Mouse (Mus musculus) neural tube, embryonic 10.5 days (tissue): ENCODE measurements around the gene Krt84.
"Not testable (repeated sequence)": the region's sequence is repeated elsewhere in the genome, so short reads cannot be mapped to it uniquely, and the experiment has no call there.

Experiments
- DNase-seq: peaks from one replicate; pipeline ENCODE4 v3.0.0-alpha.2; 2017; ENCODE audit warnings: low spot score; ENCODE audit errors: extremely low spot score

Krt84 gene

DNA sequence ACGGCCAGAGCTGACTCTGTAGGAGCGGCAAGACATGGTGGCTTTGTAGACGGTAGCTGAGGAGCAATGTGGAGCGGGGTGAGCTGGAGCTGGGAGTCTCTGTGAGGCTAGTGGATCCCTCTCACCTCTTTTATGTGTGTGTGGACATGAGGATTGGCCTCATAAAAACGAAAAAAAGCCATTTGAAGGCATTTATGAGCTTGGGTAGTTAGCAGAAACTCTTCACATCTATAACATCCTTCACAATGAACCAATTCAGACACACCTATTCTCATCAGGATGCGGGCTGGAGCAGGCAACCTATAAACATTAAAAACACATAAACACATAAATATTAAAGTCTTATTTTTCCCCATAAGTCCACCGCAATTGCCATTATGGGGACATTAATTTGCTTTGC is at the start of gene Krt84:
Gene Krt84 (minus strand): TSS at position 101 of the 400 bp plus-strand sequence.
- DNase-seq, result no peak

GRCm38 (mm10) chr15:101581701-101582100 is 49.1 kb upstream of the Krt84 start:
- no peak for DNase-seq

GRCm38 (mm10) chr15:101575506-101575905 is 42.9 kb upstream of the Krt84 start:
- DNase-seq, result no peak

GRCm38 (mm10) chr15:101573796-101574345 is 41.3 kb upstream of the Krt84 start, which contains the start of gene Krt75:
Gene Krt75 (minus strand): TSS chr15:101573904.
- DNase-seq, result no peak

GRCm38 (mm10) chr15:101567780-101568179 is 35.2 kb upstream of the Krt84 start:
- DNase-seq, result no peak

DNA sequence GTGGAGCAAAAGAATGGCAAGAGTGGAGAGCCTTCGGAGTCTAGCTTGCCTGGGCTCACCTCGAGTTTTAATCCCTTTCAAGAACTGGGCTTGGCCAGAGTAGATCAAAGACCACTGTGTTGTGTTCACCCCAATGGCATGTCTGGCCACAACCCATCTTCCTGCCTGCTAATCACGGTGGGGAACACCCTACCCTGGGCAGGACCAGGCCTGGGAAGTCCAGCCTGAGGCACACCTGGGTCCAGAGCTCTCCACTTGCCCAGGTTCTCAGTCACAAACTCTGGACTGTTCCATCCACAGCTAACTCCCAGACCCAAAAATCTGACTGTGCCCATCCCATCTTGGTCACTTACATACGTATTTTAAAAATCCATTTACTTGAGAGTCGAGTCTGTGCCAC is 30.2 kb upstream of the Krt84 start, which contains the start of gene Krt90:
Gene Krt90 (minus strand): TSS at position 101 of the 400 bp plus-strand sequence.
- no peak for DNase-seq

DNA sequence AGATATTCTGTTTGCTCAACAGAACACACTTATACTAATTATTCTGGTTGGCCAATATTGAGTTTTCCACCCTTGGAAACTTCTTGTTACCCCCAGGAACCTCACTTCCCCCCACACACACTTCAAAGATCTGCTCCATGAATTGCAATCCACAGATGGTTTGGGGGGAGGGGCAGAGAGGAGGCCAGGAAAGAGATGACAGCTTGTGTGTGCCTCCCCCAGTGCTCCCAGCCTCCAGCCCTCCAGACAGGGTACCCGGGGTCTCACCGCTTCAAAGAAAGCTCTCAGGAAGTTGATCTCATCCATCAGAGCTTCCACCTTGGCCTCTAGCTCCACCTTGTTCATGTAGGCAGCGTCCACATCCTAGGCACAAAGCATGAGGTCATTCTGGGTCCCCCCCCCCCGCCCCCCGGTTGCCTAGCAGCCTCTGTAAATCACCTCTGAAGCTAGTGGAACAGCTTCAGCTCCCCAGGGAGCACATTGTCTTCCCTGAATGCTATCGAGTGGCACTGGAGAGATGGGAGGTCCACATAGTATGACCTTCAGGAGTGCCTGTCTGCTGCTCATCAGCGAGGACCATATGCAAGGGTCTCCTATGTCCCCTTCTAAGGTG is 25.5 kb upstream of the Krt84 start:
- peak; percentile 71 for DNase-seq

DNA sequence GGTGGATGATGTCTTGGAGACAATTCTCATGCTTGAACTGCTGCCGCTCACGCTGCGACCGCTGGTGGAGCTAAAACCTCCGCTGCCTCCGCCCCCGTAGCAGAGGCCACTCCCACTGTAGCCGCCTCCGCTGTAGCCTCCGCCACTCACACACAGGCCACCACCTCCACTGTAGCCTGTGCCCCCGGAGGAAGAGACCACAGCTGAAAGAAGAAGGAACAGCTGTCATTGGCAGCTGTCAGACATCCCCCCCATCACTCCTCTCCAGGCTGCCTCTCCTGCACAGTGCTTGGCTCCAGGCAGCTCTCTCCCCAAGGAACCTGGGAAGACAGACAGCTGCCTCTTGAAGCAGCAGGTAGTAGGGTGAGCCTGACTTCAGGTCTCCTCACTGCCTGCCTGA is 20.5 kb upstream of the Krt84 start:
- DNase-seq, result peak; percentile 45

DNA sequence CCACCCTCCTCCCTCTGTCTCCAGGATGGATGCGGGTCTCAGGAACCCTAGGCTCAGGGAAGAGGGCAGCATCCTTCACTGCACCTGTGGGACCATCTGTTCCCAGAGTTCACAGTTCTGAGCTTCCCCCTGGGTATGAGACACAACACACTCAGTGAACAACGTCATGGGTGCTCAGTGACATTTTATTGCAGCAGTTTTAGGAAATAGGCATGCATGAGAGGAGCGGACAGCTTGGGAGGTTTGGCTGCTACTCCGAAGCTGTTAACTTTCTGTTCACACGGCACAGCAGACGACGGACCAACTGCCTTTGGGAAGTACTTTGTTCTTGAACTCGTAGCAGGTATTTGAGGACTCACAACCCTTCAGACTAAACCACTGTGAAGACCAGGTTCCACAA is 19.6 kb upstream of the Krt84 start:
- DNase-seq, result no peak

GRCm38 (mm10) chr15:101550567-101550966 is 17.9 kb upstream of the Krt84 start, which contains the start of gene Krt82:
Gene Krt82 (minus strand): TSS chr15:101550667.
- DNase-seq, result no peak

DNA sequence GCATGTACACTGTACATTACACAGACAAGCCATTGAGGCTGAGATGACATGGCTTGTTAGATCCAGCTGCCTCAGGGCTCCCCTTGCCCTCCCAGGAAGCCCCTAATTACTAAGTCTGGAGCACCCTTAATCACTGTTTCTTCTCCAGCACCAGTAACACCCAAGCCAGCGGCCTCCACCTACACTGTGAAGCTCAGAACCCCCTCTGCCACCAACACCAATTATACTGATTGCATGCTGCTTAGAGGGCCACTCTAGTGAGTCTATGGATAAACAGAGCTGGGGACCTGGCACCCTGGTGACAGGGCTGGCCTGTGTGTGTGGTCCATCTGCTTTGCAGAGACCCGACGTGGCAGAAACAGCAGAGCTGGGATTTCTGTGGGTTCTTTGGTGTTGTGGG is 11.9 kb upstream of the Krt84 start:
- DNase-seq, result no peak

- no peak for DNase-seq
Observed at GRCm38 (mm10) chr15:101542543-101542942, 9.9 kb upstream of the Krt84 start.

- no peak for DNase-seq
Observed at GRCm38 (mm10) chr15:101538580-101538900, 5.9 kb upstream of the Krt84 start.

DNA sequence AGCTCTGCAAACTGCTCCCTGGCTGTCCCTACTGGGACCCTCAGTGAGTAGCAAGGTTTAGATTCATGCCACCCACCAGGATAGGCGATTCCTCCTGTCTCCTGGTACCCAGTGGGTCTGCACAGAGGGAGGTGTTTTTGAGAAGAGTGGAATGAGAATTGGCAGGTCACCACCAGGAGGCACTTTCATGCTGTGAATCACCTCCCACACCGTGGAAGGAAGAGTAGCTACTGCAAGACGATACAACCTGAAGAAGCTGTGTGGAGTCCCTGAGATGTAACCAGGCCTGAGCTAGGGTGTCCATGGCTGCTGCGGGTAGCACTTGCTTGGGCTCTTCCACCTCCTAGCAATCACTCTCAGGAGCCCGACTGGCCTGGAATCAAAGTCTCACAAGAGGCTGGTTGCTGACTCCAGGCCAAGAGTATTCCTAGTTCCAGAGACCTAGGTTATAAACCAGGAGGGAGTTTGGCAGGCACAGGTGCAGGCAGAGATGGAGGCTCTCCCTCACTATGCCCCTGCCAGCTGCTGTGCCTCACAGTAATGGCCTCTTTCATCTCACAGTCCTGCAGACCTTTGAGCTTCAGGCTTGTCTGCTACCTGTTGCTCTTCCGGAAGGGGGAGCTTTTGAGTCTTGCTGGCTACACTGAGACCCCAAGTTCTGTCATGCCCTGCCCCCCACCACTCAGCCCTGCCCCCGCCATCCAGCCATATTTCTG is 5.4 kb upstream of the Krt84 start:
- no peak for DNase-seq

DNA sequence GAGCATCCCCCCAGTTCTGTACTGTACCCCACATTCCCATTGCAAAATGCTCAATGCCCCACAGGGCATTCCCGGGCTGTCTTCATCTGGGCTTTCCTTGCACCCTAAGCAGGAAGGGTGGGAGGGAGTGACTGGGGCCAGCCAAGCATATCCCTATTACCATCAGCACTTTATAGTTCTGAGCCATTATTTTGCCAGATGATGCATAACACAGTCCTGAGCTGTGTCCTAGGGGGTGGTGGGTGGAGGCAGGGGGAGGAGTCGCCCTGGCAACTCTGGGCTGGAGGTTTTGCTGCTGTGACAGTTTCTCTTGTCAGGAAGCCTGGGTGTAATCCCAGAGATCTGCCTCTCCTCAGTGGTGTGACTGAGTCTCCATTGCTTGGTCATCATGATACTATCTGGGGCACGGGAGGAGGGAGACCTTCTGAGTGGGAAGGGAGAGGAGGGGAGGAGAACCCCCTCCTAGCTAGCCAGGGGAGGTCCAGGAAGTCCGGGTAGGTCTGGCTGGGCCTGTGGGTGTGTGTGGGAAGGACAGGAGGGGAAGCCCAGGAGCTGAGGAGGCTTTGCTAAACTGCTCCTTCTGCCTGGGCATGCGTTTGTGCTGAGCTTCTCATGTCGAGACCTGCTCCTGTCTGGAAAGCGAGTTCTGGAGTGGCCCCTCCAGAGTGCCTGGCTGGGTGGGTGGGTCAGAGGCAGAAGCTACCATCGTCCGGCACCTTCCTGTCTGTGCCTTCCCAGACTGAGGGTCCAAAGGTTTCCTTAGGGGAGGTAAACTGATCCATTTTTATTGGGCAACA is 3.6 kb upstream of the Krt84 start:
- no peak for DNase-seq

DNA sequence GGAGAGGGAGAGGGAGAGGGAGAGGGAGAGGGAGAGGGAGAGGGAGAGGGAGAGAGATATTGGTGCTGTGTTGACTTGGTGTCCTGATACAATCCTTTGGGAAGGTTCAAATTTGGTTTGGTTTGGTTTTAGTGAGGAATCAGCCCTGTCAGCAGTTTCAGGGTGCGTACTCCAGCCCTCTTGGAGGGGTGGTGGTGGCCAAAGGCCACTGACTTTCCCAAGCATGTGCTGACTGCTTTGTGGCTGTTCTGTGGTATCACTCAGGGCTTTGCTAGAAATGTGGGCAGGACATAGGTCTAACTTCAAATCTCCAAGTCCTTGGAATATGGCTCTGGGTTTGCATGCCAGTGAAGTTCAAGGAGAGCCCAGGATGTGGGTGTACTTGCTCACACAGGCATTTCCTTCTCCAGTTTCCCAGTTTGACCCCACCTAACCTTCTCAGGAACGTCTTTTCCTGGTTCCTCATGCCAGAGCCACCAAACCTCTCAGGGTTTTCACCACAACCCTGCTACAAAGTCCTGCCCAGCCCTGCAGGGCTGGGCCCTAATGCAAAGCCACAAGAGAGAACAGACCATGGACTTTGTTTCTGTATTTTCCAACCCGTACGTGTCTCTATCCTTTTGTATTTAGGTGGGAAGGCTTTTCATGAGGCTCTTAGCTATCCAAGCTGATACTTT is 9.9 kb downstream of the Krt84 start:
- no peak for DNase-seq

- peak; percentile 74 for DNase-seq
Observed at GRCm38 (mm10) chr15:101519792-101520191, 12.8 kb downstream of the Krt84 start.

DNA sequence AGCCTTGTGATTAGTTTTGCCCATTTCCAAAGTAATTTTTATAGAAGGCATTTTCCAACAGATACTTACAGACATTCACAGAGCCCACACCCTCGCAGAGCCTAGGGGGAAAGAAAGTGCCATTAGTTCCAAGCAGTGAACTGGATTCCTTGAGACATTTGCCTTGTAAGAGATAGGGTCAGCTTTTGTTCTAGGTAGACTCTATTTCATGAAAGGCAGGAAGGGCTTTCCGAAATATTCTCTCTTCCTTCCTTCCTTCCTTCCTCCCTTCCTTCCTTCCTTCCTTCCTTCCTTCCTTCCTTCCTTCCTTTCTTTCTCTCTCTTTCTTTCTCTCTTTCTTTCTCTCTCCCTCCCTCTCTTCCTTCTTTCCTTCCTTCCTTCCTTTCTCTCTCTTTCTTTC is 15.5 kb downstream of the Krt84 start, which contains the start of gene Gm49425:
Gene Gm49425 (minus strand): TSS at position 101 of the 400 bp plus-strand sequence.
- not testable (repeated sequence) for DNase-seq

DNA sequence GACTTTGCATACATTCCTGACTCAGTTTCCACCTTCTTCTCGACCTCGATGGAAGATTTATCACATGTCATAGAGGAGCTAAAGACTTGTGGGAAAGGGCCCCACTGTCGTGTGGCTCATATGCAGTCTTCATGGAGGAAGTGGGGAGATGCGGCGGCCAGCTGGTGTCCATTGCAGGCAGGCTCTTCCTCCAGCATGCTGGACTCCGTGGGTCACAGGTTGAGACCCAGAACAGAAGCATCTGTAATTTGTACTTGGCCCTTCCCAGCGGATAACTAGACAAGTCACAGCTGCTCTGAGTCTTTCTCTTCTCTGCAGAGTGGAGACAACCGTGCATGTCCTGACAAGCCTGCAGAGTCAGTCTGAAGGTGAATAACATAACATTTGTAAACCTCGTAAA is 24.4 kb downstream of the Krt84 start:
- DNase-seq, result no peak

- DNase-seq, result no peak
Observed at GRCm38 (mm10) chr15:101506896-101507758, 25.5 kb downstream of the Krt84 start.
